Mouse (Mus musculus) heart, adult 18-20 months (tissue): ENCODE measurements around the gene Gltp. TPM values are rescaled to one million over a fixed set of nuclear protein-coding genes. Genes with fewer than 3 reads are reported as not detected.

Experiments
- DNase-seq, 2 experiments: peaks; one replicate each; pipeline ENCODE4 v3.0.0; 2021 to 2022; ENCODE audit warnings: mixed read lengths in 1 of 2
- long read RNA-seq, 2 experiments: library from polyadenylated mRNA; stranded (forward); transcript quantifications; one replicate each; pipeline ENCODE4 v2.0.0; 2021
- total RNA-seq, 2 experiments: library from RNA; stranded (reverse); gene quantifications; 2 replicates each; pipeline ENCODE4 v1.2.3; 2021

Gltp gene
- total RNA-seq: 10 to 100 TPM; 16.9 to 20.0 TPM
- long read RNA-seq, experiment 1, transcript Gltp-201 (5 exons, 1,762 nt): major isoform, 31 of 33 reads
- long read RNA-seq, experiment 1, partial matches to known transcripts: 0 of 33 reads
- long read RNA-seq, experiment 1, other reads (novel, unspliced or antisense): 2 of 33 reads
- long read RNA-seq, experiment 2, transcript Gltp-201 (5 exons, 1,762 nt): major isoform, 23 of 25 reads
- long read RNA-seq, experiment 2, partial matches to known transcripts: 2 of 25 reads
- long read RNA-seq, experiment 2, other reads (novel, unspliced or antisense): 0 of 25 reads

DNA sequence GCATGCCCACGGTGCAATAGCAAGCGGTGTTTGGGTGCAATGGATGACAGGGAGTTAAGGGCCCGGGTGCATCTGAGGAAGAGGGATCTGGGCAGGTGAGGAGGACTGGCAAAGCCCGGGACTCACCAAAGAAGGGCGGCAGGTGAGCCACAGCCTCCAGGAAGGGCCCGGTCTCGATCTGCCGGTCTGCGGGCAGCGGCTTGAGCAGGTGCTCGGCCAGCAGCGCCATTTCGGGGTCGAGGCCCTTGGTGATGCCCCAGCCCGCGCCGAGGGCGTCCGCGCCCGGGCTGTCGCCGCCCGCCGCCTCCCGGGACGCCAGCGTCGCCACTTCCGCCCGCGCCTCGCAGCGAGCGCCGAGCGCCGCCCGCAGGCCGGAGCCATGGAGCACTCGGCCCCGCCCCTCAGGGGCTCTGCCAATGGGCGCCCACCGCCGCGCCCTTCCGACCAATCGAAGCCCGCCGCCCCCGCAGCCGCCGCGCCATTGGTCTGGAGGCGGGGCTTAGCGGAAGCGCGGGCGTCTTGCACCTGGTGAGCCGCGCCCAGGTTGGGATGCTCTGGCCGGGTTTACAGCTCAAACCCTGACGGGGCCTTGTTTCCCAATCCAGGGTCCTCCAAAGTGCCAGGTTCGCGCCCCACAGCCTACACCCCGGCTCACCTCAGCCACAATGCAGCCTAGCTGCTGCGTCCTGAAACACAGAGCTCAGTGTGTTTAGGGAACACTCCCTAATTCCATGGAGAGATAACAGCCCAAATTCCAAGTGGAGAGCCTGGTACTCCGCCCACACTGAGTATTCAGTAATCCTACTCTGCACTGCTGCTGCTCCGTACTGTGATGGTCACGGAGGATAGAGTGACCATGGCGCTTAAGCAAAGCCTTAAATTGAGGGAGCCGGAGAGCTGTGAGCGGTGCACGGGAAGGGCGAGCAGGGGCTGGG, at the start of gene Gltp:
Gene Gltp (minus strand): TSS at position 352 of the 935 bp plus-strand sequence.
- peak; percentile 92 to 95 for DNase-seq

- peak; percentile 75 to 89 for DNase-seq
Measured at GRCm38 (mm10) chr5:114738707-114739241, 48.0 kb upstream of the Gltp start.

- DNase-seq: no peak
Measured at GRCm38 (mm10) chr5:114737090-114737887, 46.5 kb upstream of the Gltp start.

- DNase-seq: no peak
Measured at GRCm38 (mm10) chr5:114733606-114734005, 42.8 kb upstream of the Gltp start.

GRCm38 (mm10) chr5:114731969-114732368, 41.2 kb upstream of the Gltp start:
- DNase-seq: no peak

DNA sequence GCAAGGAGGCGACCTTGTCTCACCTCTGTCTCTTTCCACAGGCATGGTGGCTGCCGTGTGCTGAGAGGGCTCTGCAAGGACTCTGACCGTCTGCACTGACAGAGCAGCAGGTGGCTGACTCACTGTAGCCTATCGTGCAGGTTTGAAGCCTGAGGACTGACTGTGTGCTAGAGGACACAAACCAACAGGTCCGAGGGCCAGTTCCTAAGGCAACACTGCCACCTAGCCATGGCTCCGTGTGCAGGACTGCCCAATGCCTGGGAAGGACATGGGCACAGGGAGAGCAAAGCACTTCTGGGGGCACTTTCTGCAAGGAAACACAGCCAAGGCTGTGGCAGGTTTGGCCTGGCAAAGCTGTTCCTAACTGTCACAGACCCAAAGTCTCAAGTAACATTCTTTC, 40.7 kb upstream of the Gltp start:
- no peak for DNase-seq

DNA sequence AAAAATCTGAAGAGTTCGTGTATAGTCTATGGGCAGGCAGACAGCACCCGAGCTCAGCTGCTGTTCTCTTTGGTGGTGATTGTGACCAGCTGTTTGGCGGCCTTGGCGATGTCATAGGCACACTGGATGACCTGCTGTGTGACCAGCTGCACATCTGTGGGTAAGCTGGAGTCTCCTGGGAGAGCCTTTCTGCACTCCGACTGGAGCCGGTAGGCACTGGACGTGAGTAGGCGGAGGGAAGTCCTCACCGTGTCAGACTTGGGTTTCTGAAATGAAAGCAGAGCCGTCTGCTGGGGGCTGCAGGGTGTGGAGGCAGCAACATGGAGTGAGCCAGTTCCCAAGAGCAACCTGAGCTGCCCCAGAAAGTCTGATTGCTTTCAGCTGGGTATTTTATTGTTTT, 39.3 kb upstream of the Gltp start:
- peak; percentile 33 to 43 for DNase-seq

DNA sequence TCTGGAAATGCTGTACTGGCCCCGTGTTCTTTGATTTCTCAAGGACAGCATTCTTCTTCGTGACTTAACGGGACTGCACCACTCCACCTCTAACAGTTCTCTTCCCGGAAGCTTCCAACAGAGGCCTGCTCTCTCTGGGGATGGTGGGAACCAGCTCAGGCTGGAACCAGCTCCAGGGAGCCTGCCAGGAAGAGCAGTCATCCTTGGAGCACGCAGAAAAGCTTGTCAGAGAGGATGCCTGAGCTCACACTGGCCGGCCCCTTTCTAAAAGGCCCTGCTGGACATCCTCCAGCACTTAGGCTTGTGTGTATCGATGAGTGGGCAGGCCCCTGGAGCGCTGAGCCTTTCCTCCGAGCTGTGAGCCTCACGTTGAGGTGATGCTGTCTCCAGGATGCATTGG, 37.4 kb upstream of the Gltp start:
- peak; percentile 33 to 62 for DNase-seq

DNA sequence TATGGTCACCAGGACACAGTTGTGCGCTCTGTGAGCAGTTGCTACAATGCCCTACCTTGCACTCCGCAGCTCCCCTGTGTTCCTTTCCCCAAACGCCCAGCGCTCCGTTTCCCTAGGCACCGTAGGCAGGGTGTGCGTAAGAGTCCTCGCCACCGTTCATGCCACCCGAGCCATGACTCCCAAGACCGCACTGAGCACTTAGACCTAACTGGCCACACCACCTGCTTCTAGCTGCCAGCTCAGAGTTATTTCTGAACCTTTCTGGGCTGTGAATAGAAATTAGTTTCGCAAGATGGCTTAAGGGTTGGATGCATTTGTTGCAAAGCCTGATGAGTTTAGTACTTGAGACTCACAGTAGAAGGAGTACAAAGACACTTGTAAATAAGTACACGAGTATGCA, 32.1 kb upstream of the Gltp start:
- DNase-seq: peak in 1 of 2 experiments; percentile 50

GRCm38 (mm10) chr5:114721969-114722368, 31.2 kb upstream of the Gltp start:
- no peak for DNase-seq

DNA sequence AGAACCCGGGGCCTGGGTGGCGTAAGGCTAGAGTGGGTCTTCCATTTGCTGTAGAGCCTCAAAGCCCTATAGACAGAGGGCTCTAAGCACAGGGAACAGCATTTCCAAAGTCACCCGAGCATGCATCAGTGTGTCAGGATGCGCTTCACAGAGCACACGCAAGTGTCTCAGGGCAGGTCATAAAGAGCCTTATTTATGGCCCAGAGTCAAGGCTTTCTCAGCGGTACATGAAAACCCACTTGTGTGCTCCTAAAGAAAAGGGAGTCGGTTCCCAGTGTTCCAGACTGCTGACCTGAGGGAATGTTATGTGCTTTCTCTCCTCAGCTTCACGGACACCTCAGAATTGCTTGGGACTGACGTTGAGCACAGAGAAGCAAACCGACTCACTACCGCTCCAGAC, 30.0 kb upstream of the Gltp start:
- DNase-seq: no peak

DNA sequence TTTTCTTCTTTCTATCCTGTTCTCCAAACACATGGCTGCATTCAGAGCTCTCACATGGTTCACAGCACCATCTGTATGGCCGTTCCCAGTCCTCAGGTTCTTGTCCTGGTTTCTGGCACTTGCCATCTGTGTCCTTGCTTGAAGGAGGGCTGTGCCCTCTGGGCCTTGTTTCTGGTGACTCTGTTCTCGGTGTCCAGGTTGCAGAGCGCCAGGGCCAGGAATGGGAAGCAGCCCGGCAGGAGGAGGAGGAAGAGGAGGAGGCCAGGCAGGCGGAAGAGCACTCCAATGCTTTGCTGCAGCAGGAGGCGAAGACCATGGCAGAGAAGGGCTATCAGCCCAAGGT, 29.1 kb upstream of the Gltp start:
- DNase-seq: no peak

GRCm38 (mm10) chr5:114719003-114719927, 28.5 kb upstream of the Gltp start:
- no peak for DNase-seq

DNA sequence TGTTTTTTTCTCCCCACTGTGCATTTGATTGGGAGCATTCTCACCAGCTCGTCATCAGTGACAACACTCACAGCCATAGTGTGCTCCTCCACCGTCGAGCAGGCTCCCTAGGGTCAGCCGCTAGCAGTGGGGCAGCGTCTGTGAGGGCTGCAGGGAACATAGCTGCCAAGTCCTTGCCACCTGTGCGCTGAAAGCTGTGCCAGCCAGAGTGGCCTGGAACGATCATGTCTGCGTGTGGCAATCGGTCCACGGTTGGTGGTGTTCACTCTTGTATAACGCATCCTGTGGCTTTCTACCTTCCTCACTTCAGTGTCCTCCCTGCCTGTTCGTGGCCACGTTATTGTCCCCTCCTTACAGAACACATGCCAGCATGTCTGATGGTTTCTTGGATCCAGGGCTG, 27.7 kb upstream of the Gltp start:
- DNase-seq: no peak

DNA sequence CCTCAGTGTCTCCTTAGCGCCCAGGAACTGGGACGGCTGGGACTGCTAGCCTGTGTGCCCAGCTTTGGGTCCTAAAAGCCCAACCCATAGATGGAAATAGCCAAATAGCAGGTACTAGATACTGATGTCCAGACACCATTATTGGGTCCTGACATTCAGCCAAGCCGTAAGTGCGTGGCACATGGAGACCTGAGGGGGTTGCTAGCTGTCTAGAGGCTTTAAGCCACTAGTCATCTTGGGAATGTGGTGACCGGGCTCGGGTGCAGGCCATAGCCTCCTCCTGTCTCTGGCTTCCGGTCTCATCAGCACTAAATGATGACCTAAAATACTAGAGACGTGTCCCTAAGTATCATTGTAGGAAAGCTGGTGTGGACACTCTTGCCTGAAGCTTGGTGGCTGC, 27.2 kb upstream of the Gltp start:
- no peak for DNase-seq

DNA sequence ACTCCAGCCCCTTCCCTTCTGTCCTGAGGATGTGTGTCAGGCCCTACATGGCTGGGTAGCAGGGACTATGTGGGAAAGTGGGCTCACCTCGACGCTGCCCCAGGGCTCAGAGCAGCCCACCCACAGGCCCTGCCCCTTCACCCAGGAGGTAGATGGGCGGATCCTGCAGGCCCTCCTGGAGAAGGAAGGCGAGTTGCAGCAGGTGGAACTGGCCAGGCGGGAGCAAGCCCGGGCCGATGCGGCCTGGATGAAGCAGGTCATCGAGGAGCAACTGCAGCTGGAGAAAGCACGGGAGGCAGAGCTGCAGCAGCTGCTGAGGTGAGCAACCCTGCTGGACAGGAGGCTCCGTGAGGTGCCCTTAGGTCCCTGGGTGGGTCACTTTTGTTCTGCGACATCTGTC, 26.5 kb upstream of the Gltp start:
- no peak for DNase-seq

DNA sequence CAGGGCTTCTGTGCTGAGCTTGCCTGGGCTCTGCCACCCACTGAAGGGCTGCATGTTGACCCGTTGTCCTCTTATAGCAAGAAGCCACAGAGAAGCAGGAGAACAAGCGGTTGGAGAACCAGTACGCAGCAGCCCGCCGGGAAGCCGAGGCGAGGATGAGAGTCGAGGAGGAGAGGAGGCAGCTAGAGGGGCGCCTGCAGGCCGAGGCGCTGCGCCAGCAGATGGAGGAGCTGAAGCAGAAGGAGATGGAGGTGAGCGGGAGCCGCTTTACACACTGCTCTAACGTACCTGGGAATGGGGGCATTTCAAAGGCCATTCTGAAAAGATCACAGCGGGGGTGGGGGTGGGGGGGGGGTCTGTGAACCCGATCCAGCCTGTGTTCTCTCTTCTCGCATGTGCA, 23.8 kb upstream of the Gltp start:
- DNase-seq: no peak

- DNase-seq: no peak
Measured at GRCm38 (mm10) chr5:114709357-114709756, 18.6 kb upstream of the Gltp start.

DNA sequence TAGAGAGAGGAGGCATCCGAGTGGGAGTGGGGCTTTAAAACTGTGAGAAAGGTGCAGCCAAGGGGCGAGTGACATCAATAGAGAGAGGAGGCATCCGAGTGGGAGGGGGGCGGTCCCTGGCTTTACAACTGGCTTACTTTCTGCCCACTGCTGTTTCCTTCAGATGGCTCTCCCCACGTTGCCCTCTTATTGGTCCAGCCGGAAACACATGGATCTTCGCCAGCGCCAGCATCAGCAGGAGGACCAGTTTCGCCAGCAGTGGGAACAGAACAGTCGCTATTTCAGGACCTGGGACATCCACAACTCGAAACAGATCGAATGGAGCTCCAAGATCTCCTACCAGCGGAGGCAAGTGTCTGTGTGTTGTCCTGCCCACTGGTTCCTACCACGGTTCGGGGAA, 17.7 kb upstream of the Gltp start:
- no peak for DNase-seq

DNA sequence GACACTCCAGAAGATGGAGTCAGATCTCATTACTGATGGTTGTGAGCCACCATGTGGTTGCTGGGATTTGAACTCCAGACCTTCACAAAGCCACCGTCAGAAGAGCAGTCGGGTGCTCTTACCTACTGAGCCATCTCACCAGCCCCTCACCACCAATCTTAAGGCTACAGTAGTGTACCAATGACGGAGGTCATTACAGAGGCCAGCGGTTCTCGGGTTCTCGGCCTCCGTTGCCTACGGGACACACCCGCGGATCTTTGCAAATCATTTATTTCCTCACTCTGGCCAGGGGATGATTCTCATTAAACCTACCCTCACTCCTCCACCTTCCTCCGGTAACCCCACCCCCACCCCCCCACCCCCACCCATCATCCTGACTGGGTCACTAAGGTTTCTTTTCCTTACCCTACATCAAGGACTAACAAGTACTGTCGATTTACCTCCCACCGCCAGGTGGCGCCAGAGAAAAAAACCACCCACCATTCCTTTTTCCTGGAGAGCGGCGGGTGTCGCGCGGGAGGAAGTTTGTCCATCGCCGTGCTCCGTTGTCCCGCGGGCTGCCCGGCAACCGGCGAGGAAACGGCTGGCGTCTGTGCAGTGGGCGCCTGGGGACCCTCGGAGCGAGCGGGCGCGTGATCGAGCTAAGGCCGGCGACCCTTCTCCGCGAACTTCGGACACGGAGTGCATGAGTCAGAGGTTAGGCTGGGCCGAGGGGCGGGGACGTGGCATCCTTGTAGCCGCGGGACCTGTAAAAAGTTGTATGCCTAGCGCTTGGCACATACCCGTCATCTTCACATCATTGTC, 16.7 kb upstream of the Gltp start, which contains the start of gene Tchp:
Gene Tchp (plus strand): TSS at position 496 of the 804 bp plus-strand sequence.
- peak; percentile 94 to 98 for DNase-seq
